Mouse (Mus musculus): ENCODE results near the gene Gm3594.
"Not testable (repeated sequence)": the region's sequence is repeated elsewhere in the genome, so short reads cannot be mapped to it uniquely, and the experiment has no call there.

Gm3594 gene

DNA sequence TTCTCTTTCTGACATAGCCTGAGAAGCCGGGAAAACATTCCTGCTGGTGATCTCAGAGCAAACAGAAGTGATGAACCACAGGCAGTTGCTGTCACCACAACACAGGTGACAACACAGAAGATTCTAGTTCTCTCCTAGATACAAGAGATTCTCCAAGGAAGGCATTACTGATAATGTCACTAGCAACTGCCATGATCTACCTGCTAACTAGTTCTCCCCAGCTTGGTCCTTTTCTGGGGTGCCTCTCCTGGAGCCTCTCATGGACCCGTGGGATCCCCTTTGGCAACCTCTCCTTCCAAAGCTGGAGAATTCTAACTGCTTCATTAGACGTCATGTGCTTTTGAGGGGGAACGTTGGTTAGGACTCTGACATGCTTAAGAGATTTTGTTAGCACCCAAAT is at the start of gene Gm3594:
Gene Gm3594, minus strand, starts transcription at position 101 of the 400 bp plus-strand sequence.
- not testable (repeated sequence) for DNase-seq (ENCODE audit: low read depth in 2 of 2, low spot score in 2 of 2)

DNA sequence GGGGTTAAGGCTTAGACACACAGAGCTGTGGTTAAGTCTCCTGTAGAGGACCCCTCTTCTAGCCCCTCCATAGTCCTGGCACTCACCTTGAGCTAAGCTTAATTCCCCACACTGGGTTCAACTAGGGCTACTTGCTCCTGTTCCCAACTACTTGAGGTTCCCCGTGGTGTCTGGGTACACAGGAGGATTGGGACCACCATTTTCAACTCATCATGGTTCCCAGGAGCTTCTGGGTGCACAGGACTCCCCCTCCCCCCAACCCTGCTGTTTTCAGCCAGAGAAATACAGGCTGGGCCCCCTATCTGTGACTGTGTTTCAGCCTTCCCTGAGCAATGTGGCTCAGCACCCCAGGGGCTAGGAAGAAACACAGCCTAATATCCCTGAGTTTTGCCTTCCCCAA is 41.9 kb upstream of the Gm3594 start:
- DNase-seq (ENCODE audit: low read depth in 2 of 2, low spot score in 2 of 2), result not testable (repeated sequence)

DNA sequence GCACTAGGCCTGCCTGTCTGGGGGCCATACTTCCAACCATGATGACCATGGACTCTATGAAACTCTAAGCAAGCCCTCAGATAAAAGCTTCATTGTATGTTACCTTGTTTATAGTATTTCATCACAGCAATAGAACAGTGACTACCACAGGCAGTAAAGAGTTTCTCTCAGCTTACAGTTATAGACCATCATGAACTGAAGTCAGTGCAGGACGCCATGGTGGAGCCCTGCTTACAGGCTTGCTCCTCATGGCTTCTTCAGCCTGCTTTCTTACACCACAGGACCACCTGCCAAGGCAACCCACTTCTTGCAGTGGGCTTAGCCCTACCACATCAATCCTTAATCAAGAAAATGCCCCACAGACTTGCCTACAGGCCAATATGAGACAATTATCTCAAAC is 41.1 kb upstream of the Gm3594 start:
- DNase-seq (ENCODE audit: low read depth in 2 of 2, low spot score in 2 of 2), result not testable (repeated sequence)

DNA sequence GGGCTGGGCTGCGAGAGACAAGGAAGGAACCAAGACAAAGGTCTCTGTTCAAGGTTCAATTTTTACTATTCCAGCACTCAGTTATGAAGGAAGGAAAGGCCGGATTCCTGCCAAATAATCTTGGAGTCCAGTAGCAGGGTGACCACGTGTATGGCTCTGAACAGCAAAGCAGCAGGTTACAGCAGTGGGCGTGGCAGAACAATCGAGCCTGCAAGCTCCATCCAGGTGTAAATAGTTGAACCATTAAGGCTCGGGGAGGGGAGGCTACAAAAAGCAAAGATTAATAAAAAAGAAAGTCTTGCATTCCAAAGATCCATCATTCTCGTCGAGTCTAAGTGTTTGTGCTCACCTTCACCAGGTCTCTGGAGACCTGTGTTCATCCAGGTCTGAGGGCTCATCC is 37.7 kb upstream of the Gm3594 start:
- not testable (repeated sequence) for DNase-seq (ENCODE audit: low read depth in 2 of 2, low spot score in 2 of 2)

DNA sequence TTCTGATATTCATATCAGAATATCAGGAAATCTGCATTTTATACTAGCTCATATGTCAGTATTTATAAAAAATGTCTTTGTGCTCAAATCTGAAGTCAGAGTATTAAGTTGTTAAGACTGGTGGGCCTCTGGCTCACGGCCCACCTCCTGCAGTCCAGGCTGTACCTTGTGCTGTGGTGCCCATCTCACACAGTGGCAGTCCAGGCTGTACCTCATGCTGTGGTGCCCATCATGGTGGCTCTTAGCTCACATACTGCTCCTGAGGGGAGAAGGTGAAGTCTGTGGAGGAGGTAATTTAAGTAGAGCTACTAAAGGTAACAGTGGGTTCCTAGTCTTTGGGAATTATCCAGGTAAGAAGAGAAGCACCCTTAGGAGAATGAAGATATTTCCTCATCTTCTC is 27.4 kb upstream of the Gm3594 start:
- not testable (repeated sequence) for DNase-seq (ENCODE audit: low read depth in 2 of 2, low spot score in 2 of 2)

DNA sequence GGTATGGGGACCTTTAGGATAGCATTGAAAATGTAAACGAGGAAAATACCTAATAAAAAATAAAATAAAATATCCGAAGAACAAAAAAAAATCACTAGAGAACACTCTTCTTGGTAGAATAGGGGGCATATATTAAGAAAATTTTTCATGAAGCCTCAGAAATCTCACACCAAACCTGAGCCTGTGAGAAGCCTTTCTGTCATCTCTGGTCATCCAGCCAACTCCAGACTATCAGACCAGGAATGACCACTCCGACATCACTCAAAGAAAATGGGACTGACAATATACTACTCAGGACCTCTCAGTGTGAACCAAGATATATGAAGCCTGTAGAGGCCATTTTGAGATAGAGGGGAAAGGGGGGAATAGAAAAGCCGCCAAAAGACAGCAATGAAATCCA is 3.6 kb downstream of the Gm3594 start:
- not testable (repeated sequence) for DNase-seq (ENCODE audit: low read depth in 2 of 2, low spot score in 2 of 2)

DNA sequence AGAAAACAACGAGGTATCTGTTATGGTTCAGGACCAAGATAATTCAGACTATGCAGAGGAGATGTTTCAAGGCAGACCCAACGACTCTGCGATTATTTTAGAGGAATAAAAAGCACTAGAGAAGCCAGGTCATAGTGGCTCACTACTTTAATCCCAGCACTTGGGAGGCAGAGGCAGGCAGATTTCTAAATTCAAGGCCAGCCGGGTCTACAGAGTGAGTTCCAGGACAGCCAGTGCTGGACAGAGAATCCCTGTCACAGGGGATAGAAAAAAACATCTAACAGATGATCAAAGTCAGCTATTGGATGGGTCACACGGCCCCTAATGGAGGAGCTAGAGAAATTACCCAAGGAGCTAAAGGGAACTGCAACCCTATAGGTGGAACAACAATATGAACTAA is 4.2 kb downstream of the Gm3594 start:
- not testable (repeated sequence) for DNase-seq (ENCODE audit: low read depth in 2 of 2, low spot score in 2 of 2)

DNA sequence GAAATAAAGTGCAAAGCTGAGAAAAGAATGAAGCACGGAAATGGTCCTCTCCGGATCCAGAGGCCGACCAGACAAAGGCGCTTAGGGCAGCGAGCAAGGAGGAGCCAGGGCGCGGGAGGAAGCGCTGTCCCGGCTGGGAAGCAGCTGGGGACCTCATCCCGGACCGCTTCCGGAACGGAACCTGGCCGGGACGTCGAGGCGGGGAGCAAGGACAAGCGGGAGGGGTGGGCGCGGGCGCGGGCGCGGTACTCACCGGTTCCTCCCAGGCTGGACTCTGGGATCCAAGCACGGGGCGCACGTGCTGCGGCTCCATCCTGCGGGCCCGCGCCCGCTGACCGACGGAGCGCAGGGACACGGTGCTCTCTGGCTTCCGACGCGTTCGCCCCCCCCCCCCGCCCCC is 17.6 kb downstream of the Gm3594 start:
- DNase-seq (ENCODE audit: low read depth in 2 of 2, low spot score in 2 of 2), result not testable (repeated sequence)

DNA sequence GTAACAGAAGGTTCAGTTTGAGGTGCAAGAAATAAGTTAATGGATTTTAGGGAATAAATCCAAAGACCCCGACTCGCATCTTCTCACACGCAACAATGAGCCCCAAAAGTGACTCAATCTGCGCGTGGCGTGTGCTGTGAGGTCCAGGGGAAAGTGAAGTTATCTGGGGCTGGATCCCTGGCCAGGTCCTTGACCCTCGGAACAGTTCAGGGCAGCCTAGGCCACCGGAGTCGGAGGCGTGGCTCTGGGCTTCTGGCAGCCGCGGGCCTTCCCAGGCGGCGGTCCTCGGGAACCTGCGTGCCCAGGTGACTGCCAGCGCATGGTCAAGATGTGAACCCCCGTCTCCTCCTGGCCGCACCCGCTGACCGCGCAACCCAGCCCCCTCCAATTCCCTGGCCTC is 18.1 kb downstream of the Gm3594 start:
- not testable (repeated sequence) for DNase-seq (ENCODE audit: low read depth in 2 of 2, low spot score in 2 of 2)

DNA sequence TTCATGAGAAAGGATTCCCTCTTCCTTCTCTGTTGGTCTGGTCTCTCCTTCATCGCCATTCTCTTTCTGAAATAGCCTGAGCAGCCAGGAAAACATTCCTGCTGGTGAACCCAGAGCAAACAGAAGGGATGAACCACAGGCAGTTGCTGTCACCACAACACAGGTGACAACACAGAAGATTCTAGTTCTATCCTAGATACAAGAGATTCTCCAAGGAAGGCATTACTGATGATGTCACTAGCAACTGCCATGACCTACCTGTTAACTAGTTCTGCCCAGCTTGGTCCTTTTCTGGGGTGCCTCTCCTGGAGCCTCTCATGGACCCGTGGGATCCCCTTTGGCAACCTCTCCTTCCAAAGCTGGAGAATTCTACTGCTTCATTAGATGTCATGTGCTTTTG is 32.0 kb downstream of the Gm3594 start, which contains the start of gene Gm3591:
Gene Gm3591, minus strand, starts transcription at position 101 of the 400 bp plus-strand sequence.
- not testable (repeated sequence) for DNase-seq (ENCODE audit: low read depth in 2 of 2, low spot score in 2 of 2)

DNA sequence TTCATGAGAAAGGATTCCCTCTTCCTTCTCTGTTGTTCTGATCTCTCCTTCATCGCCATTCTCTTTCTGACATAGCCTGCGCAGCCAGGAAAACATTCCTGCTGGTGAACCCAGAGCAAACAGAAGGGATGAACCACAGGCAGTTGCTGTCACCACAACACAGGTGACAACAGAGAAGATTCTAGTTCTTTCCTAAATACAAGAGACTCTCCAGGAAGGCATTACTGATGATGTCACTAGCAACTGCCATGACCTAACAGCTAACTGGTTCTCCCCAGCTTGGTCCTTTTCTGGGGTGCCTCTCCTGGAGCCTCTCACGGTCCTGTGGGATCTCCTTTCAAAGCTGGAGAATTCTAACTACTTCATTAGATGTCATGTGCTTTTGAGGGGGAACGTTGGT is 54.2 kb downstream of the Gm3594 start, which contains the start of gene Gm16440:
Gene Gm16440, minus strand, starts transcription at position 101 of the 400 bp plus-strand sequence.
- DNase-seq (ENCODE audit: low read depth in 2 of 2, low spot score in 2 of 2), result not testable (repeated sequence)
